Mouse (Mus musculus): ENCODE data around the gene Zranb2. TPM values are rescaled to one million over a fixed set of nuclear protein-coding genes. Genes with fewer than 3 reads are reported as not detected.

The Zranb2 gene
- polyA plus RNA-seq, 1 experiment, result 237 TPM

DNA sequence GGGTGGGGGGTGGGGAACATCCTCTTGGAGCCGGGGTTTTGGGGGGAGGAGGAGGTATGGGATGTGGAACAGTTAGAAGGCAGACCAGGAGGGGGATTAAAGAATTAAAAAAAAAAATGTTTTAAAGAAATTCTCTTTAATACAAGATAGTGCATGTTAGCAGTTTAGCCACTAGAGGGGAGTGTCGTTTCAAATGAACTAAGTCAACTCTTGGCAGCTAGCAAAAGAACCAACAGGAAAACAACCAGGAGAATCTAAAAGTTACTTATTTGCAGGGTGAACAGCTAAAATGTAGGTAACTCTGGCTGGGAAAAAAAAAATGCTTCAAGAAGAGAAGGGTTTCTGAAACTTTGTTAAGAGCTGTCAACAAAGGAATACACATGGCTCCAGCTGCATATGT is 31.2 kb downstream of the Zranb2 start:
- Histone ChIP-seq H3K27me3 (ENCODE audit: control insufficient read depth, insufficient read depth, low read length, poor library complexity, severe bottlenecking) (peaks cover 3% of the 10 kb centered on the region; the same call in 1 of the 2 replicates), H3K4me3 (ENCODE audit: low read depth, low read length) (no peak overlapping the region), H3K36me3 (ENCODE audit: control insufficient read depth, insufficient read depth, low read length, poor library complexity, severe bottlenecking) (no peaks in the 10 kb centered on the region), H3K4me1 (ENCODE audit: control insufficient read depth, insufficient read depth, low read length) (no peaks in the 10 kb centered on the region), H3K9me3 (replicated peaks; ENCODE audit: control insufficient read depth, insufficient read depth, low read length, poor library complexity, severe bottlenecking) (no peaks in the 10 kb centered on the region), H3K9ac (ENCODE audit: low read depth, poor library complexity, severe bottlenecking) (no peak overlapping the region), H3K27ac (ENCODE audit: insufficient read depth, low read length) (no peak overlapping the region)
- TF ChIP-seq EP300 (IDR thresholded peaks at IDR 0.05; ENCODE audit: insufficient read depth, low read depth, low read length) (no peak), CTCF (IDR thresholded peaks at IDR 0.05; ENCODE audit: low read depth, low read length) (no peak), POLR2A (IDR thresholded peaks at IDR 0.05; ENCODE audit: insufficient read depth, low read length) (no peak)

DNA sequence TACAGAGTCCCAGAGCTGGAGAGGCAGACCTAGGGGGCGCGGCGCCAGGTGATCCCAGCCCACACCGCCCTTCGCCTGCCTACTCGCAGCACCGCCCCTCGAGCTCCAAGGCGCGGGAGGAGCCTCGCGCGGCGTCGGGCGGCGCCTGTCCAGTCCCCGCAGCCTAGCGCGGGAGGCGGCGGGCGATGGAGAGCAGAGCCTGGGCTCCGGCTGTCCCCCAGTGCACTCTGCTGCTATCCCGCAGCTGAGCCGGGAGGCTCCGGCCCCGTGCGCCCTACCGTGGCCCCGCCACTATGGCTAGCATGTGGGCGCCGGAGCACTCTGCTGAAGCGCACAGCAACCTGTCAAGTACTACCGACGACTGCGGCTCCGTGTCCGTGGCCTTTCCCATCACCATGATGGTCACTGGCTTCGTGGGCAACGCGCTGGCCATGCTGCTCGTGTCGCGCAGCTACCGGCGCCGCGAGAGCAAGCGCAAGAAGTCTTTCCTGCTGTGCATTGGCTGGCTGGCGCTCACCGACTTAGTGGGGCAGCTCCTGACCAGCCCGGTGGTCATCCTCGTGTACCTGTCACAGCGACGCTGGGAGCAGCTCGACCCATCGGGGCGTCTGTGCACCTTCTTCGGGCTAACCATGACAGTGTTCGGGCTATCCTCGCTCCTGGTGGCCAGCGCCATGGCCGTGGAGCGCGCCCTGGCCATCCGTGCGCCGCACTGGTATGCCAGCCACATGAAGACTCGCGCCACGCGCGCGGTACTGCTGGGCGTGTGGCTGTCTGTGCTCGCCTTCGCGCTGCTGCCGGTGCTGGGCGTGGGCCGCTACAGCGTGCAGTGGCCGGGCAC is 33.0 kb downstream of the Zranb2 start, which contains the start of gene Ptger3:
Gene Ptger3, plus strand, starts transcription at position 168 of the 841 bp plus-strand sequence.
- Histone ChIP-seq H3K9ac (ENCODE audit: low read depth, poor library complexity, severe bottlenecking) (peak within 1 kb of the TSS; percentile 15; the same call in 1 of the 2 replicates), H3K4me3 (ENCODE audit: low read depth, low read length) (peak within 1 kb of the TSS; percentile 63), H3K27ac (ENCODE audit: insufficient read depth, low read length) (no peak within 1 kb of the TSS), H3K27me3 (ENCODE audit: control insufficient read depth, insufficient read depth, low read length, poor library complexity, severe bottlenecking) (peaks cover 3% of the 10 kb centered on the region; the same call in 1 of the 2 replicates), H3K4me1 (ENCODE audit: control insufficient read depth, insufficient read depth, low read length) (no peaks in the 10 kb centered on the region), H3K9me3 (replicated peaks; ENCODE audit: control insufficient read depth, insufficient read depth, low read length, poor library complexity, severe bottlenecking) (no peaks in the 10 kb centered on the region), H3K36me3 (ENCODE audit: control insufficient read depth, insufficient read depth, low read length, poor library complexity, severe bottlenecking) (no peaks in the 10 kb centered on the region)
- TF ChIP-seq CTCF (IDR thresholded peaks at IDR 0.05; ENCODE audit: low read depth, low read length) (no peak), EP300 (IDR thresholded peaks at IDR 0.05; ENCODE audit: insufficient read depth, low read depth, low read length) (no peak), POLR2A (IDR thresholded peaks at IDR 0.05; ENCODE audit: insufficient read depth, low read length) (no peak)

DNA sequence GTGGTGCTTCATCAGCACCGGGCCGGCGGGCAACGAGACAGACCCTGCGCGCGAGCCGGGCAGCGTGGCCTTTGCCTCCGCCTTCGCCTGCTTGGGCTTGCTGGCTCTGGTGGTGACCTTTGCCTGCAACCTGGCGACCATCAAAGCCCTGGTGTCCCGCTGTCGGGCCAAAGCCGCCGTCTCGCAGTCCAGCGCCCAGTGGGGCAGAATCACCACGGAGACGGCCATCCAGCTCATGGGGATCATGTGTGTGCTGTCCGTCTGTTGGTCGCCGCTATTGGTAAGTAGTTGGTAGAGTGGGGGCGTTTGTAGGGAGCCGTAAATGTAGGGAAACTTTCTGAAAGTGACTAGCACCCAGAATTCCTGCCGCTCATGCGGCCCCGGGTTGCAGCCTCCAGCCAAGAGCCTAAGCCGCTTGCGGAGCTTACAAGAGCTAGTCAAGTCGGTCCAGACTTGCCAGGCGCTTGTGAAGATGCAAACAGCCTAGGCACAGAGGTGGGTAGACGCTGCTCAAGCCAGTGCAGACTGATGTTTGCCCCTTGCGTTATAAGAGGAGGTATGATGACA is 33.7 kb downstream of the Zranb2 start:
- 0 out of 2 replicates have a peak overlapping the region, but pooled peaks have one; percentile 15 for H3K9ac ChIP-seq (ENCODE audit: low read depth, poor library complexity, severe bottlenecking)
- no peak for TF ChIP-seq EP300 (IDR thresholded peaks at IDR 0.05; ENCODE audit: insufficient read depth, low read depth, low read length)
- no peak for TF ChIP-seq CTCF (IDR thresholded peaks at IDR 0.05; ENCODE audit: low read depth, low read length)
- TF ChIP-seq POLR2A (IDR thresholded peaks at IDR 0.05; ENCODE audit: insufficient read depth, low read length), result no peak
- H3K27me3 ChIP-seq (ENCODE audit: control insufficient read depth, insufficient read depth, low read length, poor library complexity, severe bottlenecking), result peaks cover 3% of the 10 kb centered on the region; the same call in 1 of the 2 replicates
- H3K9me3 ChIP-seq (replicated peaks; ENCODE audit: control insufficient read depth, insufficient read depth, low read length, poor library complexity, severe bottlenecking), result no peaks in the 10 kb centered on the region
- H3K4me3 ChIP-seq (ENCODE audit: low read depth, low read length), result peak overlapping the region; percentile 63
- H3K36me3 ChIP-seq (ENCODE audit: control insufficient read depth, insufficient read depth, low read length, poor library complexity, severe bottlenecking), result no peaks in the 10 kb centered on the region
- no peaks in the 10 kb centered on the region for H3K4me1 ChIP-seq (ENCODE audit: control insufficient read depth, insufficient read depth, low read length)
- H3K27ac ChIP-seq (ENCODE audit: insufficient read depth, low read length), result no peak overlapping the region

DNA sequence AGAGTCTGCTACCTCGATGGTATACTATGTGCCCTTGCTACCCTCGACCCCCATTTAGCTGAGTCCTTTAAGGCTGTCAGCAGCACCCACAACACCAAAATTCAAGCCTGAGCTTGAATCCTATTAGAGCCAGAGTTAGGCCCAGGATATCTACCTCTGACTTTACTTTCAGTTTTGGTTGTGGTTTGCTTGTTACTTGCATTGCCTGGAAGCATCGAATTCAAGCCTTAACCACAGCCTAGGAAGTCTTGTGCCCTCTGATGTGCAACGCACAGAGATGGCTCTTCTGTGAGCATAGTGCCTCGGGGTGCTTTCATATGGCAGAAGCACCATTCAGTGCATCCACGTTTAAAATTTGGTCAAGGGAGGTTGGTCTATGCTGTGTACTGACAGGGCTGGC is 38.1 kb downstream of the Zranb2 start:
- Histone ChIP-seq H3K36me3 (ENCODE audit: control insufficient read depth, insufficient read depth, low read length, poor library complexity, severe bottlenecking) (no peaks in the 10 kb centered on the region), H3K4me1 (ENCODE audit: control insufficient read depth, insufficient read depth, low read length) (no peaks in the 10 kb centered on the region), H3K27ac (ENCODE audit: insufficient read depth, low read length) (no peak overlapping the region), H3K4me3 (ENCODE audit: low read depth, low read length) (no peak overlapping the region), H3K9me3 (replicated peaks; ENCODE audit: control insufficient read depth, insufficient read depth, low read length, poor library complexity, severe bottlenecking) (no peaks in the 10 kb centered on the region), H3K9ac (ENCODE audit: low read depth, poor library complexity, severe bottlenecking) (no peak overlapping the region), H3K27me3 (ENCODE audit: control insufficient read depth, insufficient read depth, low read length, poor library complexity, severe bottlenecking) (peaks cover 3% of the 10 kb centered on the region; the same call in 1 of the 2 replicates)
- no peak for TF ChIP-seq EP300 (IDR thresholded peaks at IDR 0.05; ENCODE audit: insufficient read depth, low read depth, low read length)
- no peak for TF ChIP-seq POLR2A (IDR thresholded peaks at IDR 0.05; ENCODE audit: insufficient read depth, low read length)
- no peak for TF ChIP-seq CTCF (IDR thresholded peaks at IDR 0.05; ENCODE audit: low read depth, low read length)

DNA sequence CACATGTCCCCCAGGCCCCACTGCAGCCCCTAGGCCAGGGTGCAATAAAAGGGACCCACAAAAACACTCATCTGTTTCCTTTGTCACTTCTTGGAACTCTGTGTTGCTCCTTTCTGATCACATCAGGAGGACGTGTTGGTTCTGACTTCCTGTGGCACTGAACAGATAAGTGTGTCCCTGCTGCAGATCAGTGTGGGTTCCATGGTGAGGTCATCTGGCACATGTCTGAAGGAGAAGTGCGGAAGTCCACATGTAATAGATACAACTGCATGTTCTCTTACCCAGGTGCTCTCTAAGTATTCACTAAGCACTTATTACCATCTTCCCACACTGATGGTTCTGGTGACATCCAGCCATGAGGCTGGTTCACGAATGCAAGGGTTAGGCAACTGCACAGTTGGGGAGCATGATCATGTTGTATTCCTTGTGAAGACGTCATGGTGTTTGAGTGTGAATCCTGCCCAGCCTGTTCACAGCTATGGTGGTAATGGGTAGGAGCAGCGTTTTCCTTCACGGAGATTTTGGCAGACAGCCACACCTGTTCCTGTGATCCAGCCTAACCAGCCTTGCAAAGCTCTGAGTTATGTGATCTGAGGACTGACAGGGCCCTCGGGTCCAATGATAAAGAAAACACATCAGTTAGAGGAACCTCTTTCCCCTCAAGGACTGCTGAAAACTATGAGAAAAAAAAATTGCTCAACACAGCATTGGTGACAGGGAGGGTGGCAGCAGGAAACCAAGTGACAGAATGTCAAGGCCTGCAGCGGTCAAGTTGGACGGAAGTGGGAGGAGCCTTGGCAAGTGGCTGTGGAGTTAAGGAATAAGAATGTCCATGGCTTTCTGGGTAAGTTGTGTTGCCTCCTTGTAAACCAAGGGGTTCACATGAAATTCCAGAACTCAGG is 41.7 kb downstream of the Zranb2 start:
- Histone ChIP-seq H3K27me3 (ENCODE audit: control insufficient read depth, insufficient read depth, low read length, poor library complexity, severe bottlenecking) (no peaks in the 10 kb centered on the region; the same call in 1 of the 2 replicates), H3K9me3 (replicated peaks; ENCODE audit: control insufficient read depth, insufficient read depth, low read length, poor library complexity, severe bottlenecking) (no peaks in the 10 kb centered on the region), H3K4me3 (ENCODE audit: low read depth, low read length) (no peak overlapping the region), H3K9ac (ENCODE audit: low read depth, poor library complexity, severe bottlenecking) (no peak overlapping the region), H3K27ac (ENCODE audit: insufficient read depth, low read length) (no peak overlapping the region), H3K4me1 (ENCODE audit: control insufficient read depth, insufficient read depth, low read length) (no peaks in the 10 kb centered on the region), H3K36me3 (ENCODE audit: control insufficient read depth, insufficient read depth, low read length, poor library complexity, severe bottlenecking) (no peaks in the 10 kb centered on the region)
- no peak for TF ChIP-seq EP300 (IDR thresholded peaks at IDR 0.05; ENCODE audit: insufficient read depth, low read depth, low read length)
- TF ChIP-seq CTCF (IDR thresholded peaks at IDR 0.05; ENCODE audit: low read depth, low read length), result no peak
- TF ChIP-seq POLR2A (IDR thresholded peaks at IDR 0.05; ENCODE audit: insufficient read depth, low read length), result no peak
